Mouse (Mus musculus): ENCODE measurements at regions not wholly inside any gene's neighbourhood (a gene's known extent, or its start where the extent isn't known, plus 50 kb on each side); places are given as distances from the start of the nearest gene placed in this dataset.

GRCm38 (mm10) chr13:44399831-44400321, 329.4 kb upstream of the Jarid2 start:
- DNase-seq (ENCODE audit: low spot score), result peak; percentile 72

GRCm38 (mm10) chr13:44404010-44404575, 325.2 kb upstream of the Jarid2 start:
- DNase-seq (ENCODE audit: low spot score), result no peak

- DNase-seq (ENCODE audit: low spot score), result no peak
Measured at GRCm38 (mm10) chr13:44407307-44407706, 322.0 kb upstream of the Jarid2 start.

- no peak for DNase-seq (ENCODE audit: low spot score)
Measured at GRCm38 (mm10) chr13:44408619-44408959, 320.7 kb upstream of the Jarid2 start.

GRCm38 (mm10) chr13:44408960-44409719, 320.1 kb upstream of the Jarid2 start:
- DNase-seq (ENCODE audit: low spot score), result peak; percentile 46

GRCm38 (mm10) chr13:44409720-44410047, 319.6 kb upstream of the Jarid2 start:
- DNase-seq (ENCODE audit: low spot score), result no peak

GRCm38 (mm10) chr13:44411781-44412496, 317.3 kb upstream of the Jarid2 start:
- no peak for DNase-seq (ENCODE audit: low spot score)

GRCm38 (mm10) chr13:44413305-44413704, 316.0 kb upstream of the Jarid2 start:
- no peak for DNase-seq (ENCODE audit: low spot score)

- no peak for DNase-seq (ENCODE audit: low spot score)
Measured at GRCm38 (mm10) chr13:44415971-44416370, 313.3 kb upstream of the Jarid2 start.

GRCm38 (mm10) chr13:44416986-44417385, 312.3 kb upstream of the Jarid2 start:
- no peak for DNase-seq (ENCODE audit: low spot score)

GRCm38 (mm10) chr13:44419056-44419455, 310.2 kb upstream of the Jarid2 start:
- no peak for DNase-seq (ENCODE audit: low spot score)

GRCm38 (mm10) chr13:44419472-44420226, 309.6 kb upstream of the Jarid2 start:
- no peak for DNase-seq (ENCODE audit: low spot score)

GRCm38 (mm10) chr13:44420227-44420592, 309.1 kb upstream of the Jarid2 start:
- no peak for DNase-seq (ENCODE audit: low spot score)

- no peak for DNase-seq (ENCODE audit: low spot score)
Measured at GRCm38 (mm10) chr13:44420941-44421340, 308.3 kb upstream of the Jarid2 start.

GRCm38 (mm10) chr13:44421426-44421825, 307.8 kb upstream of the Jarid2 start:
- DNase-seq (ENCODE audit: low spot score), result no peak

GRCm38 (mm10) chr13:44421922-44422321, 307.4 kb upstream of the Jarid2 start:
- DNase-seq (ENCODE audit: low spot score), result no peak

- no peak for DNase-seq (ENCODE audit: low spot score)
Measured at GRCm38 (mm10) chr13:44430492-44430891, 298.8 kb upstream of the Jarid2 start.

GRCm38 (mm10) chr13:44437709-44438108, 291.6 kb upstream of the Jarid2 start:
- no peak for DNase-seq (ENCODE audit: low spot score)

- no peak for DNase-seq (ENCODE audit: low spot score)
Measured at GRCm38 (mm10) chr13:44441061-44441460, 288.2 kb upstream of the Jarid2 start.

GRCm38 (mm10) chr13:44449216-44449830, 280.0 kb upstream of the Jarid2 start:
- no peak for DNase-seq (ENCODE audit: low spot score)

GRCm38 (mm10) chr13:44451224-44451623, 278.1 kb upstream of the Jarid2 start:
- DNase-seq (ENCODE audit: low spot score), result no peak

GRCm38 (mm10) chr13:44453131-44453530, 276.1 kb upstream of the Jarid2 start:
- no peak for DNase-seq (ENCODE audit: low spot score)

All from testis, postnatal 10 days (tissue).